Mouse (Mus musculus) midbrain, postnatal 0 days (tissue): ENCODE results near the gene Itpr1. TPM values are rescaled to one million over a fixed set of nuclear protein-coding genes. Genes with fewer than 3 reads are reported as not detected.

ENCODE experiments used
- ATAC-seq: fragments of 200-750 bp; cut with Nextera tagmentation; 2 replicates; pipeline ENCODE4 v1.8.0; 2017; ENCODE audit warnings: moderate number of reproducible peaks, mild to moderate bottlenecking, moderate TSS enrichment, moderate library complexity; ENCODE audit not compliant: low FRiP score
- DNase-seq: peaks from one replicate; pipeline ENCODE4 v3.0.0-alpha.2; 2015; ENCODE audit warnings: low spot score
- H3K27ac ChIP-seq: fragments of 300-500 bp; sonication (generic); 2 replicates; pipeline ENCODE4 v1.5.1; 2014; ENCODE audit warnings: low read depth, mild to moderate bottlenecking, low read length, mixed read lengths
- H3K27me3 ChIP-seq: fragments of 300-500 bp; sonication (generic); 2 replicates; pipeline ENCODE4 v1.6.1; 2014; ENCODE audit warnings: low read length, control low read depth, mixed read lengths; ENCODE audit not compliant: insufficient read depth
- H3K36me3 ChIP-seq: fragments of 300-500 bp; sonication (generic); 2 replicates; pipeline ENCODE4 v1.6.1; 2014; ENCODE audit warnings: low read length, control low read depth, mixed read lengths; ENCODE audit not compliant: insufficient read depth
- H3K4me1 ChIP-seq: fragments of 300-500 bp; sonication (generic); 2 replicates; pipeline ENCODE4 v1.6.1; 2014; ENCODE audit warnings: mild to moderate bottlenecking, control low read depth, antibody characterized with exemption, low read length, mixed read lengths; ENCODE audit not compliant: insufficient read depth
- H3K4me2 ChIP-seq: fragments of 300-500 bp; sonication (generic); 2 replicates; pipeline ENCODE4 v1.6.1; 2014; ENCODE audit warnings: low read depth, mild to moderate bottlenecking, low read length, mixed read lengths; ENCODE audit not compliant: poor library complexity, severe bottlenecking
- H3K4me3 ChIP-seq: fragments of 300-500 bp; sonication (generic); 2 replicates; pipeline ENCODE4 v1.5.1; 2014; ENCODE audit warnings: low read depth, mild to moderate bottlenecking, low read length, moderate library complexity
- H3K9ac ChIP-seq: fragments of 300-500 bp; sonication (generic); replicated peaks from 2 replicates; pipeline ENCODE4 v1.6.1; 2014; ENCODE audit warnings: mild to moderate bottlenecking, low read length, moderate library complexity, mixed read lengths; ENCODE audit not compliant: poor library complexity, severe bottlenecking
- H3K9me3 ChIP-seq: fragments of 300-500 bp; sonication (generic); 2 replicates; pipeline ENCODE4 v1.6.1; 2016; ENCODE audit warnings: low read length, control low read depth
- CTCF ChIP-seq: IDR thresholded peaks from 2 replicates; pipeline ENCODE4 v1.5.1; 2016; ENCODE audit warnings: antibody characterized with exemption, mild to moderate bottlenecking
- whole genome bisulfite sequencing: fragments of 180-500 bp; shearing (Covaris S2); extraction: QIAGEN DNeasy Blood & Tissue Kit; methylation state at CpG from one replicate; pipeline ENCODE4 v1.1.7; 2014; 5-methylcytosine and 5-hydroxymethylcytosine counted together
- polyA plus RNA-seq: library from polyadenylated mRNA; unstranded; fragments of >200 nt; fragmentation: Nextera tagmentation; extraction: Ambion mirVana; gene quantifications from 2 replicates; pipeline ENCODE4 v1.2.1, GENCODE M21; 2015
- total RNA-seq: library from RNA; depleted of rRNA; stranded (reverse); fragments of >200 nt; gene quantifications from 2 replicates; pipeline ENCODE4 v1.2.3, GENCODE M21; 2014

The Itpr1 gene
- total and polyA plus RNA-seq, 2 experiments from 2014 or later: 3.3 to 23.2 TPM

DNA sequence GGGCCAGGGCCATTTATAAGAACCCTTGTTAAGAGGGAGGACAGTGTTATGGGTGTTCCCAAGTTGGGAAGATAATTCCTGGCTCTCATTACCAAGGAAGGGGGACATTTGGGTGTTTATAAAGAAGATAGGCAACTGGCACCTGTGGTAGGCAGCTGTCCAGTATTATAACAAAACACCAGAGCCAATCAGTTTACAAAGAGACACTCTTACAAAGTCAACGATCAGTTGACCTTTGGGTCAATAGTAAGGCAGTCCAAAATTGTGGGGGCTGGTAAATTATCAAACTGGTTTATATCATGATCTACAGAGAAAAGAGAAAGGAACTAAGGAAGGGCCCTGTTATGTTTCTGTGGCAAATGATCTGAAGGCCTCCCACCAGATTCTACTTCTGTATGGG is 104.1 kb downstream of the Itpr1 start:
- no peak for DNase-seq
- H3K4me3 ChIP-seq: no peak overlapping the region
- WGBS: 95% methylated on average over 1 of the region's 1 CpGs
- no peaks in the 10 kb centered on the region for H3K4me1 ChIP-seq
- TF ChIP-seq CTCF: no peak
- H3K36me3 ChIP-seq: no peaks in the 10 kb centered on the region
- no peak overlapping the region for H3K9ac ChIP-seq
- no peak overlapping the region for H3K27ac ChIP-seq
- no peak for ATAC-seq
- H3K27me3 ChIP-seq: no peaks in the 10 kb centered on the region
- no peaks in the 10 kb centered on the region for H3K9me3 ChIP-seq
- no peak overlapping the region for H3K4me2 ChIP-seq

DNA sequence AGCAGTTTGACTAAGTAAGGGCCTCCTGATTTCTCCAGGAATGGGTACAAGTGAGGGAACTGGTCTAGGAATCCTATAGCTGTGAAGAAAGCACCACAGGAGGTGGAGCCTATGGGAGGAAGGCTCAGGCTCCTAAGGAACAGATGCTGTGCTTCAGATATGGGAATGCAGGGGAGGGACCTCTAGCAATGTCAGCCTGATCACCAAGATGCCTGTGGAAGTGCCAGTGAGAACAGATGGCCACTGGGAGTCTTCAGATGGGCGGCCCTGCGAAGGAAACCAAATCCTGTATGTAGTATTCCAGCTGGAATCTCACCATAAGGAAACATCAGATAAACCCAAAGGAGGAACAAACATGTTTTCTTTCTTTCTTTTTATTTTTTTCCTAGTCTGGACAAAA is 108.8 kb downstream of the Itpr1 start:
- H3K9ac ChIP-seq: no peak overlapping the region
- H3K4me3 ChIP-seq: no peak overlapping the region
- no peak for ATAC-seq
- DNase-seq: peak; percentile 35
- H3K9me3 ChIP-seq: no peaks in the 10 kb centered on the region
- no peaks in the 10 kb centered on the region for H3K4me1 ChIP-seq
- H3K27me3 ChIP-seq: no peaks in the 10 kb centered on the region
- no peak overlapping the region for H3K27ac ChIP-seq
- TF ChIP-seq CTCF: no peak
- H3K4me2 ChIP-seq: no peak overlapping the region
- no peaks in the 10 kb centered on the region for H3K36me3 ChIP-seq
- 97% methylated on average over 2 of the region's 2 CpGs for WGBS

GRCm38 (mm10) chr6:108324464-108325025 is 111.6 kb downstream of the Itpr1 start:
- no peaks in the 10 kb centered on the region for H3K9me3 ChIP-seq
- H3K36me3 ChIP-seq: no peaks in the 10 kb centered on the region
- WGBS: 79% methylated on average over 6 of the region's 6 CpGs
- H3K4me3 ChIP-seq: no peak overlapping the region
- no peak for DNase-seq
- no peak overlapping the region for H3K4me2 ChIP-seq
- no peak overlapping the region for H3K9ac ChIP-seq
- ATAC-seq: no peak
- no peak for TF ChIP-seq CTCF
- no peak overlapping the region for H3K27ac ChIP-seq
- no peaks in the 10 kb centered on the region for H3K4me1 ChIP-seq
- no peaks in the 10 kb centered on the region for H3K27me3 ChIP-seq

DNA sequence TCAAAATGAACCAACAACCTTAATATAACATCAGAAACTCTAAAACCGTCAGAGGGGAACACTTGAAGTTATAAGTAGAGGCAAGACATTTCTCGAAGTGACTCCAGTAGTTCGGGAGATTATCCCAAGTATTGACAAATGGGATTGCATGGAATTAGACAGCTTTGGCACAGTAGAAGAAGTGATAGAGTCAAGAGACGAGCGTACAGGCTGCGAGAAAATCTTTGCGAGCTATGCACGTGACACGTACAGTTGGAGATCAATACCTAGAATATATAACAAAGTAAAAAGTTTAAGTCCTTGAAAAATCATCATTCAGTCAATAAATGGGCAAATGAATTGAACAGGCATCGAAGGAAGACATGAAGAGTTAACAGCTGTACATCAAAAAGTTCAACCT is 112.5 kb downstream of the Itpr1 start:
- Histone ChIP-seq H3K4me3 (no peak overlapping the region), H3K27ac (no peak overlapping the region), H3K9ac (no peak overlapping the region), H3K4me2 (no peak overlapping the region), H3K36me3 (no peaks in the 10 kb centered on the region), H3K9me3 (no peaks in the 10 kb centered on the region), H3K27me3 (no peaks in the 10 kb centered on the region), H3K4me1 (no peaks in the 10 kb centered on the region)
- ATAC-seq (no peak), DNase-seq (no peak)
- TF ChIP-seq CTCF: no peak
- WGBS: 92% methylated on average over 10 of the region's 10 CpGs

DNA sequence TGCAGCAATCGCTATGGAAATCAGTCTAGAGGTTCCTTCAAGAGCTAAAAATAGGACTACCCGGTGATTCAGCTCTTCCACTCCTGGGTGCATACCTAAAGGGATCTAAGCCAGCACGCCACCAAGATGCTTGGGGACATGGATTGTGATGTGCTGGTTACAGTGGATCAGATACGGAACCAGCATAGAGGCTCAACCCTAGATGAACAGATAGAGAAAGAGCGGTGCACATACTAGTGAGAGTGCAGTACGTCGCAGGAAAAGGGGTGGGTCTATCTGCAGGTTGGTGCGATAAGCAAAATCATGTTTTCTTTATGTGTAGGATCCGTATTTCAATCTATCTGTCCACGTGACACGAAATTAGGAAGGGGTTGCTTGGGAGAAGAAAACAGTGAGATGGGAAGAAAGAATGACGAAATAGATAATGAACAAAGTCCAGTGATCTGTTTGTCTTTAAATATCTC is 113.1 kb downstream of the Itpr1 start:
- DNase-seq (no peak), ATAC-seq (no peak)
- no peaks in the 10 kb centered on the region for H3K27me3 ChIP-seq
- no peak overlapping the region for H3K27ac ChIP-seq
- TF ChIP-seq CTCF: no peak
- no peaks in the 10 kb centered on the region for H3K4me1 ChIP-seq
- WGBS: 93% methylated on average over 12 of the region's 12 CpGs
- no peak overlapping the region for H3K4me2 ChIP-seq
- H3K36me3 ChIP-seq: no peaks in the 10 kb centered on the region
- no peak overlapping the region for H3K4me3 ChIP-seq
- no peak overlapping the region for H3K9ac ChIP-seq
- H3K9me3 ChIP-seq: no peaks in the 10 kb centered on the region

DNA sequence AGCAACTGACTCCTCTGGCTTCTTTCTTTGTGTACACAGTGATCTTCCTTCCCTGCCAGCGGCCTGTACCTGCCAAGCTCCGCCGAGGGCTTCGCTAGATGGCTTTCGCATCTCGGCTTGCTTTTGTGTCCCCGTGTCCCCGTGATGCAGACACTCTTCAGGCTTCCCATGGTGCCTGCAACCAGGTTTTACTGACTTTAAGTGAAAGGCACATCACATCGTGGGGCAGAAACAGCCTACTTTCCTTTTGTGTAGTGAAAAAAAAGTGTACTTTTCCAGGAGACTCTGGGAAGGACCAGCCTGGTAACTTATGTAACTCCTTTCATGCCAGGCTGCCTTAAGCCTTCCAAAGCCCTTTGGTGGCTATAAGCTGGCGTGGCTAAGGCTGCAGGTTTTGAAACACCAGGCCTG is 113.9 kb downstream of the Itpr1 start:
- H3K4me2 ChIP-seq: no peak overlapping the region
- no peaks in the 10 kb centered on the region for H3K9me3 ChIP-seq
- H3K9ac ChIP-seq: no peak overlapping the region
- 69% methylated on average over 10 of the region's 10 CpGs for WGBS
- TF ChIP-seq CTCF: no peak
- H3K4me1 ChIP-seq: no peaks in the 10 kb centered on the region
- no peak overlapping the region for H3K27ac ChIP-seq
- DNase-seq: no peak
- H3K36me3 ChIP-seq: no peaks in the 10 kb centered on the region
- no peak overlapping the region for H3K4me3 ChIP-seq
- no peaks in the 10 kb centered on the region for H3K27me3 ChIP-seq
- no peak for ATAC-seq
